Mouse (Mus musculus): Measurements from ENCODE around the gene 4930469K13Rik.

- TF ChIP-seq POLR2A (IDR thresholded peaks at IDR 0.05; ENCODE audit: control insufficient read depth, low read depth, low read length) (no peak), CTCF (IDR thresholded peaks at IDR 0.05; ENCODE audit: control insufficient read depth, insufficient read depth, insufficient replicate concordance, low read depth, low read length) (no peak)
Observed at GRCm38 (mm10) chr11:34112781-34113380, 14.5 kb upstream of the 4930469K13Rik start.
